Mouse (Mus musculus): ENCODE data around the gene Stambp. TPM values are rescaled to one million over a fixed set of nuclear protein-coding genes. Genes with fewer than 3 reads are reported as not detected.

Stambp gene
- polyA plus RNA-seq, 1 experiment from 2014 or later = 66.5 TPM

GRCm38 (mm10) chr6:83509442-83509841 is 63.1 kb downstream of the Stambp start:
- 28% methylated on average over 8 of the region's 8 CpGs for WGBS
- no peak for ATAC-seq (replicated peaks)
- Histone ChIP-seq H3K4me3 (no peak overlapping the region), H3K27me3 (replicated peaks) (no peaks in the 10 kb centered on the region), H3K9ac (no peak overlapping the region), H3K9me3 (no peaks in the 10 kb centered on the region), H3K4me2 (no peak overlapping the region), H3K27ac (no peak overlapping the region), H3K36me3 (replicated peaks) (no peaks in the 10 kb centered on the region), H3K4me1 (peaks cover 17% of the 10 kb centered on the region)

GRCm38 (mm10) chr6:83507168-83507546 is 65.4 kb downstream of the Stambp start:
- peak overlapping the region; percentile 95 for H3K27ac ChIP-seq
- H3K4me3 ChIP-seq = peak overlapping the region; percentile 74
- peak overlapping the region; percentile 30 for H3K9ac ChIP-seq
- H3K27me3 ChIP-seq (replicated peaks) = no peaks in the 10 kb centered on the region
- peak overlapping the region; percentile 62 for H3K4me2 ChIP-seq
- H3K36me3 ChIP-seq (replicated peaks) = no peaks in the 10 kb centered on the region
- WGBS = 36% methylated on average over 6 of the region's 6 CpGs
- H3K9me3 ChIP-seq = no peaks in the 10 kb centered on the region
- H3K4me1 ChIP-seq = peaks cover 17% of the 10 kb centered on the region
- ATAC-seq (replicated peaks) = peak; percentile 49

DNA sequence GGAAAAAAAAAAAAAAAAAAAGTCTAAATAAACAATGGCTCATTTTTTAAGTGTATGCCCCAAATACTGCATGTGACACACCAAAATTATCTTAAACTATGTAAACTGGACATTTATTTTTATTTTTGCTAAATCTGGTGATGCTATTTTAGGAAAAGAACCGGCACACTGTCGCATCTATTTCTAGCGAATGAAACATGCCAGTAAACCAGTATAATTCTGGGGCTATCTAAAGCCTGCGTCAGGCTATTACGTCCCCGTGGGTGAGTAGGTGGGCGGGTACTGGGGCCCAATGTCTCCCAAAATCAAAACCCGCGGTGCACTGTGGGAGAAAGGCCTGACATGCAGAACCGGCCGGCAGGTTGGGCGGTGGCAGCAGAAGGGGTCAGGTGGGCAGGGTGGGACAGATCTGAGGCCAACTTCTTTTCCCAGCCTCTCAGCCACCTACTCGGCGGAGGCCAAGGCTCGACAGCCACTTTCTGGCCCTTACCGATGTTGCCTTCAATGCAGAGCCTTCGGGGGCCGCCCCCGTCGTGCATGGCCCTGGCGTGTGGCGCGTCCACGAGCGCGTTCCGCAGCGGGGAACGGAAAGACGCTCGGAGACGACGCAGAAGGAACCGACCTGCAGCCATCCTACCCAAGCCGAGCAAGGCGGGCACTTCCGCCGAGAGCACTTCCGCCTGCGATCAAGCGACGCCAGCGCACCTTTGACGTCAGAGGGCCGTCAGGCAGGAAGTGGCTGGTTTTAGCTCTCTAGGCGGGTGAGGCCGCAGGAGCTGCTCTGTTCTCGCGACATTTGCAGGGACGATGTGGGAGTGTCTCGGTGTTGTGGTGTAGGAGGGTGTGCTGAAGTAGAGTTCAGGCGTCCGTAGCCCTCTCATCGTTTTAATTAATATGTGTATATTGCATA is 66.0 kb downstream of the Stambp start, which contains the start of gene Dguok:
Gene Dguok, minus strand, starts transcription at position 712 of the 910 bp plus-strand sequence.
- under 1% methylated on average over 54 of the region's 54 CpGs for WGBS
- no peaks in the 10 kb centered on the region for H3K9me3 ChIP-seq
- H3K4me3 ChIP-seq = peak within 1 kb of the TSS; percentile 74
- H3K4me2 ChIP-seq = peak within 1 kb of the TSS; percentile 62
- no peaks in the 10 kb centered on the region for H3K36me3 ChIP-seq (replicated peaks)
- no peaks in the 10 kb centered on the region for H3K27me3 ChIP-seq (replicated peaks)
- peaks cover 17% of the 10 kb centered on the region for H3K4me1 ChIP-seq
- H3K27ac ChIP-seq = peak within 1 kb of the TSS; percentile 95
- H3K9ac ChIP-seq = peak within 1 kb of the TSS; percentile 75
- peak; percentile 100 for ATAC-seq (replicated peaks)

GRCm38 (mm10) chr6:83505554-83505953 is 67.0 kb downstream of the Stambp start:
- Histone ChIP-seq H3K27me3 (replicated peaks) (no peaks in the 10 kb centered on the region), H3K27ac (0 out of 2 replicates have a peak overlapping the region, but pooled peaks have one; percentile 95), H3K4me2 (peak overlapping the region; percentile 62), H3K4me3 (peak overlapping the region; percentile 74), H3K4me1 (peaks cover 17% of the 10 kb centered on the region), H3K36me3 (replicated peaks) (no peaks in the 10 kb centered on the region), H3K9ac (peak overlapping the region; percentile 75), H3K9me3 (no peaks in the 10 kb centered on the region)
- no peak for ATAC-seq (replicated peaks)
- 93% methylated on average over 4 of the region's 4 CpGs for WGBS

GRCm38 (mm10) chr6:83503361-83503760 is 69.2 kb downstream of the Stambp start:
- Histone ChIP-seq H3K27me3 (replicated peaks) (no peaks in the 10 kb centered on the region), H3K36me3 (replicated peaks) (no peaks in the 10 kb centered on the region), H3K27ac (no peak overlapping the region), H3K9me3 (no peaks in the 10 kb centered on the region), H3K9ac (no peak overlapping the region), H3K4me2 (no peak overlapping the region), H3K4me1 (peaks cover 17% of the 10 kb centered on the region), H3K4me3 (no peak overlapping the region)
- WGBS = 90% methylated on average over 3 of the region's 3 CpGs
- no peak for ATAC-seq (replicated peaks)

- no peak overlapping the region for H3K4me2 ChIP-seq
- H3K9me3 ChIP-seq = no peaks in the 10 kb centered on the region
- H3K36me3 ChIP-seq (replicated peaks) = no peaks in the 10 kb centered on the region
- H3K27me3 ChIP-seq (replicated peaks) = no peaks in the 10 kb centered on the region
- WGBS = 91% methylated on average over 3 of the region's 3 CpGs
- ATAC-seq (replicated peaks) = no peak
- H3K27ac ChIP-seq = no peak overlapping the region
- no peak overlapping the region for H3K9ac ChIP-seq
- H3K4me1 ChIP-seq = peaks cover 16% of the 10 kb centered on the region
- no peak overlapping the region for H3K4me3 ChIP-seq
These were observed 69.9 kb downstream of the Stambp start for GRCm38 (mm10) chr6:83502656-83503055.

GRCm38 (mm10) chr6:83501524-83502310 is 70.8 kb downstream of the Stambp start:
- H3K36me3 ChIP-seq (replicated peaks) = no peaks in the 10 kb centered on the region
- no peak overlapping the region for H3K4me3 ChIP-seq
- no peak for ATAC-seq (replicated peaks)
- H3K9ac ChIP-seq = no peak overlapping the region
- no peaks in the 10 kb centered on the region for H3K9me3 ChIP-seq
- no peak overlapping the region for H3K27ac ChIP-seq
- H3K27me3 ChIP-seq (replicated peaks) = no peaks in the 10 kb centered on the region
- H3K4me1 ChIP-seq = peaks cover 10% of the 10 kb centered on the region
- H3K4me2 ChIP-seq = no peak overlapping the region
- 73% methylated on average over 9 of the region's 9 CpGs for WGBS

DNA sequence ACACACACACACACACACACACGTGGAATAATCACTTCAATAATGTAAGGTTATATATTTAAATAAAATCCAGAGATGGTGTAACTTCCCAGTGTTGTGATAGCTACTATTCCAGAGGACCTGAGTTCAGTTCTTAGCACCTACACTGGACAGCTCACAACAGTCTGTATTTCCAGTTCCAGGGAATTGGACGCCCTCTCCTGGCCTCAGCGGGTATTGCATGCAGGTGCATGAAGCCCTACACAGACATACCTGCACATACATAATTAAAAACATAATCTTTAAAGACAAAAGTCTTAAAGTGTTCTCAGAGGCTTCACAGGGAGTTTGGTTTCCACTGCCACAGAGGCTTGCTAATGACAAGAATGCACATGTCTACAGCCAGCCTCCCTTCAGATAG is 72.1 kb downstream of the Stambp start:
- WGBS = 69% methylated on average over 3 of the region's 3 CpGs

GRCm38 (mm10) chr6:83499078-83499477 is 73.5 kb downstream of the Stambp start:
- Histone ChIP-seq H3K4me1 (no peaks in the 10 kb centered on the region), H3K9ac (no peak overlapping the region), H3K4me2 (no peak overlapping the region), H3K4me3 (no peak overlapping the region), H3K36me3 (replicated peaks) (no peaks in the 10 kb centered on the region), H3K27ac (no peak overlapping the region), H3K9me3 (no peaks in the 10 kb centered on the region), H3K27me3 (replicated peaks) (no peaks in the 10 kb centered on the region)
- ATAC-seq (replicated peaks) = no peak
- WGBS = 94% methylated on average over 10 of the region's 10 CpGs

More for the DNA sequence above, 72.1 kb downstream of the Stambp start:
- Histone ChIP-seq H3K9me3 (no peaks in the 10 kb centered on the region), H3K9ac (no peak overlapping the region), H3K27me3 (replicated peaks) (no peaks in the 10 kb centered on the region), H3K4me1 (peaks cover 4% of the 10 kb centered on the region), H3K27ac (no peak overlapping the region), H3K4me3 (no peak overlapping the region), H3K36me3 (replicated peaks) (no peaks in the 10 kb centered on the region), H3K4me2 (no peak overlapping the region)
- ATAC-seq (replicated peaks) = no peak

- H3K9ac ChIP-seq = no peak overlapping the region
These were observed 75.5 kb downstream of the Stambp start for GRCm38 (mm10) chr6:83496753-83497710.

DNA sequence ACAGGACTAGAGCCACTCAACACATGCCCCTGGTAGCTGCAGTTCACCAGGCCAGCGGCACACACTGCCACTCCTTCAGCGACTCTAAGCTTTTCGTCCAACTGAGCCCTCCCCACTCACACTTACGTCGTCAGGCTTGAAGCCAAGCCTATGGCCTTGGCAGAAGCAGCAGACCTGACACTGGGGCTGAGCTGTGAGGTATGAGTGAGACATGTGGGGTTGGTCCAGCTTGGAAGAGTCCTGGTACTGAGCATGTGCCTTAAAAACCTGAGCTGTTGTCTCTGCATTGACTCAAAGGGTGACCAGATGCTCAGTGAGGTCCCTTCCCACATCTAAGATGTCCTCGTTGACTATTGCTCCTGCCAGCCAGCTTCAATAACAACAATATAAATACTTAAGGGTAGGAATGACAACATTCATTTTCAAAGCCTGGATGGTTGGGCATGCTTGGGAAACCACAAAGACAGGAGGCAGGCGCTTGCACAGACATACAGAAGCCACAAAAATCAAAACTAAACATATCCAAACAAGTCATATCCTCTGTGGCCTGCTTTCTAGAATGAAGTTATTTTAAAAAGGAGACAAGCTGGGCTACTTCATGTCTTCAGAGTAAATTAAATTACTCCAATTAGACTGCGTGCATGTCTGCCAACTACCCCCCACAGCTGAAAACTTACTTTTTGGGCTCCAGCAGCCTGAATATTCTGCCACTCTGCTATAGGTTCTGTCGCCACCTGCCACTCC is 76.3 kb downstream of the Stambp start:
- Histone ChIP-seq H3K4me3 (no peak overlapping the region), H3K9me3 (no peaks in the 10 kb centered on the region), H3K9ac (no peak overlapping the region), H3K4me2 (no peak overlapping the region), H3K27me3 (replicated peaks) (no peaks in the 10 kb centered on the region), H3K36me3 (replicated peaks) (no peaks in the 10 kb centered on the region), H3K27ac (no peak overlapping the region), H3K4me1 (no peaks in the 10 kb centered on the region)
- ATAC-seq (replicated peaks) = no peak
- WGBS = 89% methylated on average over 9 of the region's 9 CpGs

More at GRCm38 (mm10) chr6:83496753-83497710, 75.5 kb downstream of the Stambp start:
- 84% methylated on average over 22 of the region's 22 CpGs for WGBS
- H3K36me3 ChIP-seq (replicated peaks) = no peaks in the 10 kb centered on the region
- no peaks in the 10 kb centered on the region for H3K27me3 ChIP-seq (replicated peaks)
- H3K27ac ChIP-seq = no peak overlapping the region
- no peaks in the 10 kb centered on the region for H3K4me1 ChIP-seq
- no peaks in the 10 kb centered on the region for H3K9me3 ChIP-seq
- no peak overlapping the region for H3K4me2 ChIP-seq
- ATAC-seq (replicated peaks) = no peak
- no peak overlapping the region for H3K4me3 ChIP-seq

All from midbrain, embryonic 15.5 days (tissue).